Mouse (Mus musculus) liver, postnatal 0 days (tissue): ENCODE data around the gene Acyp2.

Source experiments
- CTCF ChIP-seq: sonication (generic); IDR thresholded peaks from 2 replicates; pipeline ENCODE4 v1.5.1; 2016; ENCODE audit warnings: antibody characterized with exemption, low read depth
- EP300 ChIP-seq: IDR thresholded peaks from 2 replicates; pipeline ENCODE4 v1.6.1; 2016; ENCODE audit warnings: antibody characterized with exemption, low read depth, mild to moderate bottlenecking

DNA sequence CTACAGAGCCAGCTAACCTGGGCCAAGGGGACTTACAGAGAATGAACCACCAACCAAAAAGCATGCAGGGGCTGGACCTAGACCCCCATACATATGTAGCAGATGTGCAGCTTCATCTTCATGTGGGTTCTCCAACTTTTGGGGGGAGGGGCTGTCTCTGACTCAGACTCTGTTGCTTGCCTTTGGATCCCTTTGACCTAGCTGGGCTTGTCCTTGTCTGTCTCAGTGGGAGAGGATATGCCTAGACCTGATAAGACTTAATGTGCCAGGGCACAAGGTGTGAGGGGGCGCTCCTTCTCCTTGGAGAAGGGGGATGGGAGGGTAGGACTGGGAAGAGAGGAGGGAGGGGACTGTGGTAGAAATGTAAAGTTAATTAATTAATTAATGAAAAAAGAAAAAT lies 33.4 kb downstream of the Acyp2 start:
- no peak for TF ChIP-seq CTCF
- TF ChIP-seq EP300, result no peak
